Mouse (Mus musculus) CH12.LX (cell line): ENCODE measurements around the gene Ly6g5b. TPM values are rescaled to one million over a fixed set of nuclear protein-coding genes. Genes with fewer than 3 reads are reported as not detected.
A peak's percentile ranks its signal among the peaks of the same experiment; 100 is the strongest.

Source experiments
- DNase-seq: peaks from one replicate; pipeline ENCODE4 v3.0.0-alpha.2; 2013; ENCODE audit errors: extremely low read depth
- H3K27ac ChIP-seq: 2 replicates; pipeline ENCODE4 v1.5.1; 2012; ENCODE audit warnings: low read depth, mild to moderate bottlenecking, control low read depth, moderate library complexity; ENCODE audit not compliant: insufficient read depth
- H3K27me3 ChIP-seq: replicated peaks from 2 replicates; pipeline ENCODE3; 2012; ENCODE audit warnings: inconsistent platforms
- H3K36me3 ChIP-seq, 2 experiments: replicated peaks in 1 of 2; 2 replicates each; pipeline versions ENCODE3 to v1.6.1; 2012; ENCODE audit warnings: inconsistent platforms in 1 of 2, low read length in 1 of 2, mild to moderate bottlenecking in 1 of 2, mixed read lengths in 1 of 2, moderate library complexity in 1 of 2; ENCODE audit not compliant: control insufficient read depth in 1 of 2, insufficient read depth in 1 of 2
- H3K4me1 ChIP-seq, 2 experiments: 2 replicates each; pipeline ENCODE4 v1.6.1; 2012; ENCODE audit warnings: inconsistent platforms in 1 of 2, moderate library complexity in 1 of 2; ENCODE audit not compliant: insufficient read depth in 2 of 2, control insufficient read depth in 1 of 2
- H3K4me2 ChIP-seq: 2 replicates; pipeline ENCODE4 v1.6.1; 2012; ENCODE audit warnings: low read depth, mild to moderate bottlenecking, control low read depth; ENCODE audit not compliant: poor library complexity, insufficient read depth, severe bottlenecking
- H3K4me3 ChIP-seq, 3 experiments: fragments of 150-350 bp in 1 of 3; sonication (generic) in 1 of 3; replicated peaks in 1 of 3; 2 replicates each; pipeline versions ENCODE3 to v1.5.1; 2011 to 2012; ENCODE audit warnings: low read depth in 2 of 3, low read length in 2 of 3, mild to moderate bottlenecking in 2 of 3, moderate library complexity in 2 of 3, control low read depth in 1 of 3, improper control_type of control experiment in 1 of 3, inconsistent platforms in 1 of 3, mixed read lengths in 1 of 3; ENCODE audit not compliant: poor library complexity in 1 of 3
- H3K79me2 ChIP-seq: replicated peaks from 2 replicates; pipeline ENCODE4 v1.6.1; 2012; ENCODE audit warnings: mild to moderate bottlenecking, moderate library complexity; ENCODE audit not compliant: control insufficient read depth, poor library complexity, insufficient read depth, severe bottlenecking; ENCODE audit errors: extremely low read depth
- H3K9ac ChIP-seq: 2 replicates; pipeline ENCODE4 v1.6.1; 2012; ENCODE audit warnings: low read depth, mild to moderate bottlenecking, control low read depth, moderate library complexity; ENCODE audit not compliant: insufficient read depth
- H3K9me3 ChIP-seq: replicated peaks from 2 replicates; pipeline ENCODE3; 2012; ENCODE audit warnings: low read length, inconsistent platforms, mixed read lengths
- E2F4 ChIP-seq: IDR thresholded peaks from 2 replicates; pipeline ENCODE4 v1.6.1; 2011; ENCODE audit warnings: low read depth, low read length, improper control_type of control experiment; ENCODE audit not compliant: insufficient replicate concordance
- EP300 ChIP-seq: IDR thresholded peaks from 2 replicates; pipeline ENCODE4 v1.6.1; 2011; ENCODE audit warnings: low read length, improper control_type of control experiment
- JUN ChIP-seq: IDR thresholded peaks from 2 replicates; pipeline ENCODE4 v1.6.1; 2011; ENCODE audit warnings: low read depth, mild to moderate bottlenecking, low read length, improper control_type of control experiment, moderate library complexity; ENCODE audit not compliant: insufficient read depth
- NELFE ChIP-seq: IDR thresholded peaks from 2 replicates; pipeline ENCODE4 v1.6.1; 2011; ENCODE audit warnings: low read depth, low read length, improper control_type of control experiment
- RCOR1 ChIP-seq: conservative IDR thresholded peaks from 2 replicates; pipeline ENCODE4 v1.6.1; 2012; ENCODE audit warnings: low read depth, mild to moderate bottlenecking, inconsistent platforms, low read length, improper control_type of control experiment
- TBP ChIP-seq: conservative IDR thresholded peaks from 2 replicates; pipeline ENCODE4 v1.6.1; 2011; ENCODE audit warnings: low read depth, low read length, improper control_type of control experiment
- ZNF384 ChIP-seq: IDR thresholded peaks from 2 replicates; pipeline ENCODE4 v1.6.1; 2012; ENCODE audit warnings: low read depth, low read length, improper control_type of control experiment, inconsistent platforms
- dilution Hi-C: fragments of 300-500 bp; cut with MboI; formaldehyde crosslinking; loops from 2 replicates; pipeline ENCODE4 v1.14.3; 2020; ENCODE audit warnings: low sequenced_read_pairs; ENCODE audit not compliant: extremely low pct_unique_long_range_greater_than_20kb, extremely low pct_ligation_motif_present
- in situ Hi-C: fragments of 300-500 bp; cut with MboI; formaldehyde crosslinking; loops from 3 replicates; pipeline ENCODE4 v1.14.3; 2019; ENCODE audit warnings: low sequenced_read_pairs, low pct_ligation_motif_present, low pct_unique_long_range_greater_than_20kb, mixed read lengths
- polyA plus RNA-seq: library from polyadenylated mRNA; unstranded; fragments of >175 nt; gene quantifications from 2 replicates; pipeline ENCODE4 v1.2.1, GENCODE M21; 2012; ENCODE audit warnings: low read depth; ENCODE audit not compliant: insufficient read length
- total RNA-seq, 2 experiments: library from RNA; depleted of rRNA; stranded (reverse); fragments of 300-350 nt in 1 of 2; fragments of >200 nt in 1 of 2; gene quantifications; 2 replicates each; pipeline ENCODE4 v1.2.3; 2012 to 2014

Ly6g5b gene
- total and polyA plus RNA-seq, 3 experiments, result 0.30 to 1.1 (median 0.91) TPM

DNA sequence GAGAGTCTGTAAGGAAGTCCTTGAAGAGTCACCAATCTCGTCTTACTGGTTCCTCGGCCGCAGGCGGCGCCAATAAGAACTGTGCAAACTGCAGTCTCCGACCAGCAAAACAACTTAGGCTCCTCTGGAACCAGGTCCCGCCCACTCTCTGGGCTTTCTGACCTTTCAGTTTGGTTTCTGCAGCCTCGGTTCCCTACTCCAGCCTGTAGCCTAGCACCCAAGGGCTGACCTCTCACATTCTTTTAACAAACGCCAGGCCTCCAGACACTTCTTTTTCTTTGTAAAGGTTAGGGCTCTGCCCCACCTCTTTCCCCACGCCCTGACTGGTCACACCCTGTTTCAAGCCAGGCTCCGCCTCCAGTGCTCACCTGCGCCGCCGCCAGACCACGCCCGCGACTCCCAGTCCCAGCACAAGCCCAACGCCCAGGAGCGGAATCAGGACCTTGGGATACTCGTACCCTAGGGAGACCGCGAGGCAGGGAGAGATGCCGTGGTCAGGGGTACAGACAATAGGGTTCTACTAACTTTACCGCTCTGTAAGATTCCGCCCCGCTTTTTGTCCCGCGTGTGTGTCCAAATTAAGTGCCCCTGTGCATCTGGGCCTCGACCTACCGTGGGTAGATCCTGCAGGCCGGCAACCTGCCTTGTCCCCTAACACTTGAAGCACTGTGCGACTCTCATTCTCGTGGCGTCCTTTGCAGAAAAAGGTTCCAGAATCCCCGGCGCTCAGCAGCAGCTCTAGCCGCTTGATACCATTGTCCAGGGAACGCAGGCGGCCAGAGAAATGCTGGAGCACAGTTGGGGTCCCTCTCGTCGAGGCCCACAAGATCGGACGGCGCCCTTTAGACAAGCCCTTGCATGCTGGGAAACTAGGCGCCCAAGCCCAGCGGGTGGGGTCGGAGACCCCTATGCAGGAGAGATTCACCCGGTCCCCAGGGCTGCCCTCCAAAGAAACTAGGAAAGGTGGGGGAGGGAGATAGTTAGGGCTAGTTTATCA, 50.0 kb downstream of the Ly6g5b start, which contains the start of gene Ly6g6c:
Ly6g6c (plus strand) TSS at position 438 of the 997 bp plus-strand sequence.
- in situ Hi-C loops, result loop anchor here (5.0 kb wide), 1 partner anchor 43 kb away; no protein-coding TSS in a partner anchor

DNA sequence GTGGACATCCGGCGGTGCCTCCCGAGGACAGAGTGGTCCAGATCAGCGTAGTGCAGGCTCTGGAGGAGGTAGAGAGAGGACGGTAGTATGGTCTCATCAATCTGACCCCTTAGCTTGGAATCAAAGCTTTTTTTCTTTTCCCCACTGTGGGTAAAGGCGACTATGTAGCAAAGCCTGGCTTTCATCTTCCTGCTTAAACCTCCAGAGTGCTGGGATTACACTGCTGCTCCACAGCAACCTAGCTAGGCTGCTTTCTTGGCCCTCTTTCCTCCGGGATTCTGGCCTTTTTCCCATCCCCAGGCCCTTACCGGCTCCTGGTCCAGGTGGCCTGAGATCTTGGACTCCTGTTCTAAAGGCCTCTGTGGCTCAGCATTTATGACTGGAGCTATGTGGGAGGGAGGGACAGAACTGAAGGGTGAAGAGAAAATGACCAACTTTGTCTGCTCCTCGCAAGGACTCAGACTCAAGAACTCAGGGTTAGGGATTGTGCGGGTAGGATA, 50.8 kb downstream of the Ly6g5b start:
- no peak for TF ChIP-seq JUN
- TF ChIP-seq TBP, result no peak
- TF ChIP-seq RCOR1, result no peak
- TF ChIP-seq, all 38 proteins: peak for 0
- H3K4me1 ChIP-seq, result 0 out of 4 replicates have a peak, but pooled peaks cover 0 to 2% of the 10 kb centered on the region in 2 experiments
- dilution Hi-C loops, result no loop called here
- no peak overlapping the region for H3K4me3 ChIP-seq
- DNase-seq, result no peak
- no peak overlapping the region for H3K4me2 ChIP-seq
- in situ Hi-C loops, result no loop called here
- H3K27me3 ChIP-seq, result no peaks in the 10 kb centered on the region
- no peak overlapping the region for H3K27ac ChIP-seq
- no peak overlapping the region for H3K9ac ChIP-seq
- H3K9me3 ChIP-seq, result no peaks in the 10 kb centered on the region
- H3K79me2 ChIP-seq, result no peaks in the 10 kb centered on the region
- peaks cover 15 to 48% of the 10 kb centered on the region in 2 experiments for H3K36me3 ChIP-seq

More for the DNA sequence above, 50.0 kb downstream of the Ly6g5b start, which contains the start of gene Ly6g6c:
- Histone ChIP-seq H3K4me3 (no peak within 1 kb of the TSS), H3K4me2 (0 out of 2 replicates have a peak within 1 kb of the TSS, but pooled peaks have one; percentile 1), H3K27me3 (no peaks in the 10 kb centered on the region), H3K27ac (no peak within 1 kb of the TSS), H3K9me3 (no peaks in the 10 kb centered on the region), H3K4me1 (0 out of 4 replicates have a peak, but pooled peaks cover 0 to 2% of the 10 kb centered on the region in 2 experiments), H3K9ac (no peak within 1 kb of the TSS), H3K79me2 (no peaks in the 10 kb centered on the region), H3K36me3 (peaks cover 12 to 40% of the 10 kb centered on the region in 2 experiments)
- no peak for DNase-seq
- dilution Hi-C loops, result no loop called here
- no peak for TF ChIP-seq EP300
- no peak for TF ChIP-seq ZNF384
- no peak for TF ChIP-seq JUN
- TF ChIP-seq E2F4, result no peak
- no peak for TF ChIP-seq NELFE

Other genes with a start within 250 kb of the Ly6g5b start
Only the 20 nearest of the 42 such genes appear.
- gene Msh5, start 68.7 kb downstream of the Ly6g5b start, total RNA-seq (2012; rRNA removed), result 11.5 and 13.1 TPM in 2 replicates
- gene Msh5, start 68.7 kb downstream of the Ly6g5b start, total RNA-seq (2014; rRNA removed), result 6.1 and 7.6 TPM in 2 replicates
- 10.6 and 12.1 TPM in 2 replicates for gene Msh5, start 68.7 kb downstream of the Ly6g5b start, polyA plus RNA-seq
- gene Clic1, start 65.5 kb downstream of the Ly6g5b start, total RNA-seq (2012; rRNA removed), result 182 and 198 TPM in 2 replicates
- gene Clic1, start 65.5 kb downstream of the Ly6g5b start, total RNA-seq (2014; rRNA removed), result 111 and 114 TPM in 2 replicates
- gene Clic1, start 65.5 kb downstream of the Ly6g5b start, polyA plus RNA-seq, result 160 and 163 TPM in 2 replicates
- 3.4 and 4.3 TPM in 2 replicates for gene Ddah2, start 56.4 kb downstream of the Ly6g5b start, total RNA-seq (2012; rRNA removed)
- 0.94 and 1.4 TPM in 2 replicates for gene Ddah2, start 56.4 kb downstream of the Ly6g5b start, total RNA-seq (2014; rRNA removed)
- gene Ddah2, start 56.4 kb downstream of the Ly6g5b start, polyA plus RNA-seq, result 4.8 and 6.3 TPM in 2 replicates
- not detected in 2 replicates for gene Ly6g6c, start 50.0 kb downstream of the Ly6g5b start, total RNA-seq (2012; rRNA removed)
- not detected in 2 replicates for gene Ly6g6c, start 50.0 kb downstream of the Ly6g5b start, total RNA-seq (2014; rRNA removed)
- gene Ly6g6c, start 50.0 kb downstream of the Ly6g5b start, polyA plus RNA-seq, result 0.30 and 0.42 TPM in 2 replicates
- gene Mpig6b, start 49.2 kb downstream of the Ly6g5b start, total RNA-seq (2012; rRNA removed), result not detected in 2 replicates
- gene Mpig6b, start 49.2 kb downstream of the Ly6g5b start, total RNA-seq (2014; rRNA removed), result not detected in 2 replicates
- 0.10 TPM in 1 of 2 replicates, not detected in the other for gene Mpig6b, start 49.2 kb downstream of the Ly6g5b start, polyA plus RNA-seq
- gene Ly6g6e, start 38.5 kb downstream of the Ly6g5b start, total RNA-seq (2012; rRNA removed), result not detected in 2 replicates
- not detected in 2 replicates for gene Ly6g6e, start 38.5 kb downstream of the Ly6g5b start, total RNA-seq (2014; rRNA removed)
- gene Ly6g6e, start 38.5 kb downstream of the Ly6g5b start, polyA plus RNA-seq, result not detected in 2 replicates
- not detected in 2 replicates for gene Ly6g6d, start 37.4 kb downstream of the Ly6g5b start, total RNA-seq (2012; rRNA removed)
- gene Ly6g6d, start 37.4 kb downstream of the Ly6g5b start, total RNA-seq (2014; rRNA removed), result not detected in 2 replicates
- gene Ly6g6d, start 37.4 kb downstream of the Ly6g5b start, polyA plus RNA-seq, result 0.44 and 0.46 TPM in 2 replicates
- not detected in 2 replicates for gene Ly6g6f, start 29.8 kb downstream of the Ly6g5b start, total RNA-seq (2012; rRNA removed)
- 0.22 and 0.54 TPM in 2 replicates for gene Ly6g6f, start 29.8 kb downstream of the Ly6g5b start, total RNA-seq (2014; rRNA removed)
- 0.29 and 0.67 TPM in 2 replicates for gene Ly6g6f, start 29.8 kb downstream of the Ly6g5b start, polyA plus RNA-seq
- 15.3 and 16.2 TPM in 2 replicates for gene Abhd16a, start 26.2 kb downstream of the Ly6g5b start, total RNA-seq (2012; rRNA removed)
- 11.7 and 16.6 TPM in 2 replicates for gene Abhd16a, start 26.2 kb downstream of the Ly6g5b start, total RNA-seq (2014; rRNA removed)
- 10.7 and 11.6 TPM in 2 replicates for gene Abhd16a, start 26.2 kb downstream of the Ly6g5b start, polyA plus RNA-seq
- gene Ly6g5c, start 7.1 kb downstream of the Ly6g5b start, total RNA-seq (2012; rRNA removed), result not detected in 2 replicates
- gene Ly6g5c, start 7.1 kb downstream of the Ly6g5b start, total RNA-seq (2014; rRNA removed), result not detected in 2 replicates
- gene Ly6g5c, start 7.1 kb downstream of the Ly6g5b start, polyA plus RNA-seq, result not detected in 2 replicates
- gene Gpank1, start 6.0 kb upstream of the Ly6g5b start, total RNA-seq (2012; rRNA removed), result 42.7 and 43.0 TPM in 2 replicates
- gene Gpank1, start 6.0 kb upstream of the Ly6g5b start, total RNA-seq (2014; rRNA removed), result 32.6 and 36.6 TPM in 2 replicates
- 32.5 and 33.6 TPM in 2 replicates for gene Gpank1, start 6.0 kb upstream of the Ly6g5b start, polyA plus RNA-seq
- 130 and 143 TPM in 2 replicates for gene Csnk2b, start 6.6 kb upstream of the Ly6g5b start, total RNA-seq (2012; rRNA removed)
- 85.3 and 89.3 TPM in 2 replicates for gene Csnk2b, start 6.6 kb upstream of the Ly6g5b start, total RNA-seq (2014; rRNA removed)
- 267 and 348 TPM in 2 replicates for gene Csnk2b, start 6.6 kb upstream of the Ly6g5b start, polyA plus RNA-seq
- gene D17H6S53E, start 10.9 kb upstream of the Ly6g5b start, total RNA-seq (2012; rRNA removed), result 15.6 and 17.0 TPM in 2 replicates
- gene D17H6S53E, start 10.9 kb upstream of the Ly6g5b start, total RNA-seq (2014; rRNA removed), result 8.8 and 11.9 TPM in 2 replicates
- gene D17H6S53E, start 10.9 kb upstream of the Ly6g5b start, polyA plus RNA-seq, result 8.7 and 13.8 TPM in 2 replicates
- 0.21 TPM in 1 of 2 replicates, not detected in the other for gene Apom, start 16.6 kb upstream of the Ly6g5b start, total RNA-seq (2012; rRNA removed)
- gene Apom, start 16.6 kb upstream of the Ly6g5b start, total RNA-seq (2014; rRNA removed), result not detected in 2 replicates
- 0.39 and 0.41 TPM in 2 replicates for gene Apom, start 16.6 kb upstream of the Ly6g5b start, polyA plus RNA-seq
- gene Bag6, start 19.8 kb upstream of the Ly6g5b start, total RNA-seq (2012; rRNA removed), result 73.0 and 73.7 TPM in 2 replicates
- 21.7 and 26.0 TPM in 2 replicates for gene Bag6, start 19.8 kb upstream of the Ly6g5b start, total RNA-seq (2014; rRNA removed)
- 133 and 152 TPM in 2 replicates for gene Bag6, start 19.8 kb upstream of the Ly6g5b start, polyA plus RNA-seq
- gene Prrc2a, start 49.5 kb upstream of the Ly6g5b start, total RNA-seq (2012; rRNA removed), result 80.4 and 87.1 TPM in 2 replicates
- 27.8 and 31.3 TPM in 2 replicates for gene Prrc2a, start 49.5 kb upstream of the Ly6g5b start, total RNA-seq (2014; rRNA removed)
- gene Prrc2a, start 49.5 kb upstream of the Ly6g5b start, polyA plus RNA-seq, result 234 and 313 TPM in 2 replicates
- 7.0 and 14.7 TPM in 2 replicates for gene Aif1, start 60.6 kb upstream of the Ly6g5b start, total RNA-seq (2012; rRNA removed)
- gene Aif1, start 60.6 kb upstream of the Ly6g5b start, total RNA-seq (2014; rRNA removed), result 14.1 and 15.5 TPM in 2 replicates
- gene Aif1, start 60.6 kb upstream of the Ly6g5b start, polyA plus RNA-seq, result 14.7 and 19.7 TPM in 2 replicates
- 6.0 and 8.4 TPM in 2 replicates for gene Lst1, start 73.0 kb upstream of the Ly6g5b start, total RNA-seq (2012; rRNA removed)
- gene Lst1, start 73.0 kb upstream of the Ly6g5b start, total RNA-seq (2014; rRNA removed), result 2.9 and 4.4 TPM in 2 replicates
- gene Lst1, start 73.0 kb upstream of the Ly6g5b start, polyA plus RNA-seq, result 8.5 and 9.0 TPM in 2 replicates
- 120 and 150 TPM in 2 replicates for gene Ltb, start 79.0 kb upstream of the Ly6g5b start, total RNA-seq (2012; rRNA removed)
- 228 and 234 TPM in 2 replicates for gene Ltb, start 79.0 kb upstream of the Ly6g5b start, total RNA-seq (2014; rRNA removed)
- gene Ltb, start 79.0 kb upstream of the Ly6g5b start, polyA plus RNA-seq, result 263 and 267 TPM in 2 replicates
- 18.8 and 28.0 TPM in 2 replicates for gene Tnf, start 86.6 kb upstream of the Ly6g5b start, total RNA-seq (2012; rRNA removed)
- 19.0 and 20.8 TPM in 2 replicates for gene Tnf, start 86.6 kb upstream of the Ly6g5b start, total RNA-seq (2014; rRNA removed)
- 25.2 and 28.3 TPM in 2 replicates for gene Tnf, start 86.6 kb upstream of the Ly6g5b start, polyA plus RNA-seq